Mouse (Mus musculus): ENCODE results near the gene Ss18l1.

Gene Ss18l1

GRCm38 (mm10) chr2:180086637-180087027 lies 44.3 kb downstream of the Ss18l1 start:
- in situ Hi-C loops (cut with MboI) = no loop called here

- in situ Hi-C loops (cut with MboI) = no loop called here
Observed at GRCm38 (mm10) chr2:180087472-180087871, 45.2 kb downstream of the Ss18l1 start.

GRCm38 (mm10) chr2:180090285-180090684 lies 48.0 kb downstream of the Ss18l1 start:
- in situ Hi-C loops (cut with MboI) = no loop called here

- in situ Hi-C loops (cut with MboI) = no loop called here
Observed at GRCm38 (mm10) chr2:180095711-180096110, 53.4 kb downstream of the Ss18l1 start.

- in situ Hi-C loops (cut with MboI) = no loop called here
Observed at GRCm38 (mm10) chr2:180097585-180097984, 55.3 kb downstream of the Ss18l1 start.

- in situ Hi-C loops (cut with MboI) = no loop called here
Observed at GRCm38 (mm10) chr2:180098167-180098566, 55.9 kb downstream of the Ss18l1 start.

GRCm38 (mm10) chr2:180099529-180099928 lies 57.2 kb downstream of the Ss18l1 start:
- in situ Hi-C loops (cut with MboI) = no loop called here

GRCm38 (mm10) chr2:180103151-180103977 lies 61.1 kb downstream of the Ss18l1 start:
- in situ Hi-C loops (cut with MboI) = no loop called here

GRCm38 (mm10) chr2:180103978-180104658 lies 61.8 kb downstream of the Ss18l1 start, which contains the start of gene Hrh3:
Hrh3 (minus strand) TSS chr2:180104488.
- in situ Hi-C loops (cut with MboI) = no loop called here

GRCm38 (mm10) chr2:180104659-180105377 lies 62.5 kb downstream of the Ss18l1 start:
- in situ Hi-C loops (cut with MboI) = no loop called here

GRCm38 (mm10) chr2:180105441-180106190 lies 63.3 kb downstream of the Ss18l1 start:
- in situ Hi-C loops (cut with MboI) = no loop called here

- in situ Hi-C loops (cut with MboI) = no loop called here
Observed at GRCm38 (mm10) chr2:180107081-180107480, 64.8 kb downstream of the Ss18l1 start.

- in situ Hi-C loops (cut with MboI) = no loop called here
Observed at GRCm38 (mm10) chr2:180108285-180108684, 66.0 kb downstream of the Ss18l1 start.

- in situ Hi-C loops (cut with MboI) = no loop called here
Observed at GRCm38 (mm10) chr2:180113909-180114890, 71.9 kb downstream of the Ss18l1 start.

- in situ Hi-C loops (cut with MboI) = no loop called here
Observed at GRCm38 (mm10) chr2:180115279-180115678, 73.0 kb downstream of the Ss18l1 start.

GRCm38 (mm10) chr2:180116081-180116493 lies 73.8 kb downstream of the Ss18l1 start:
- in situ Hi-C loops (cut with MboI) = no loop called here

- in situ Hi-C loops (cut with MboI) = no loop called here
Observed at GRCm38 (mm10) chr2:180116741-180117484, 74.6 kb downstream of the Ss18l1 start.

- in situ Hi-C loops (cut with MboI) = no loop called here
Observed at GRCm38 (mm10) chr2:180117485-180118194, 75.3 kb downstream of the Ss18l1 start.

Measured in mature B cell (primary cell).